Mouse (Mus musculus): ENCODE data around the gene Rps25. TPM values are rescaled to one million over a fixed set of nuclear protein-coding genes. Genes with fewer than 3 reads are reported as not detected.

The Rps25 gene
- polyA plus RNA-seq, 1 experiment: 1,393 TPM

DNA sequence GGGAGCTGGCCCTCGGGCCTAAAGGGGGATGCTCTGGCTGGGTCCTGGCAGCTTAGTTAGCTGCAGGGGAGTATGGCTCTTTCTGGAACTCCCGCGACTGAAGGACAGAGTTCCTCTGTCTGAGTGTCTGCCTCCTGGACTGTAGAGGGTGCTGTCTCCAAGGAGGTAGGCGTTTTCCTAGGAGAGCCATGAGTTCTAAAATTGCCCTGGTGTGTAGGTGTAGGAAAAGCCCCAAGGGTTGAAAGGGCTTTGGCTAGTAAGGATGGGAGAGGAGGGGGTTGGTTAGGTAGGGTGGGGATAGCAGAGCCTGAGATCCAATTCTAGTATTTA is 47.9 kb downstream of the Rps25 start, which contains the start of gene Upk2:
Gene Upk2, minus strand, starts transcription at position 86 of the 330 bp plus-strand sequence.
- no peak for DNase-seq (ENCODE audit: low spot score)

DNA sequence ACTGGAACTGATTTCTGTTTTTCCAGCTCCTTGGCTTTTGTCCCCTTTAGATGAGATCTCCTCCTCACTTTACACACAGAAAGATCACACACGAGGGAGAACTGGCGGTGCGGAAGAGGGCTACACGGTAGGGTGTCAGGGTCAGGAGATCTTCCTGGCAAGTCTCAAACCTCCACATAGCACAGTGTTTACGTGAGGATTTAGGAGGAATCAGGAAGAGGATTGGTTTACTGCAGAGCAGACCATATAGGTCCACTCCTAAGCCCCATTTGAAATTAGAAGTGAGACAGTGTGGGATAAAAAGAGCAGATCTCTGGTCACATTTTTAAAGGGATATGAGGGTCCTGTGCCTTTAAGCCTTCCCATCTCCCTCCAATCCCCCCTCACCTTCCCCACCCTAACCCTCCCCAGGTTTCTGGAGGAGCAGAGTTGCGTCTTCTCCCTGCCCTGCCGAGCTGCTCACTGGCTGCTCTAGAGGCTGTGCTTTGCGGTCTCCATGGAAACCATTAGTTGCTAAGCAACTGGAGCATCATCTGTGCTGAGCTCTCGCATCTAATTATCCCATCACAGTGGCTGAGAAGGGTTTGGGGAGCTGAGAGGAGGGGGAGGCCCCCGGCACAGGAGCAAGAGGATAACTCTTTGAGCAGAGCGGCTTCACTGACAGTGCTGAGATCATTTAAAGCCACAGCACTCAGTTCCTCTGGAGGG is 50.2 kb downstream of the Rps25 start:
- DNase-seq (ENCODE audit: low spot score): no peak

Other genes with a start within 250 kb of the Rps25 start
- gene Cbl, start 173.1 kb upstream of the Rps25 start, polyA plus RNA-seq (2012; rRNA removed): 14.9 and 16.0 TPM in 2 replicates
- not detected in 2 replicates for gene Ccdc153, start 166.5 kb upstream of the Rps25 start, polyA plus RNA-seq (2012; rRNA removed)
- gene Pdzd3, start 155.7 kb upstream of the Rps25 start, polyA plus RNA-seq (2012; rRNA removed): 0.21 and 0.24 TPM in 2 replicates
- 9.6 and 13.0 TPM in 2 replicates for gene Nlrx1, start 138.5 kb upstream of the Rps25 start, polyA plus RNA-seq (2012; rRNA removed)
- 7.6 and 8.9 TPM in 2 replicates for gene Abcg4, start 118.5 kb upstream of the Rps25 start, polyA plus RNA-seq (2012; rRNA removed)
- gene Hinfp, start 101.5 kb upstream of the Rps25 start, polyA plus RNA-seq (2012; rRNA removed): 20.2 and 22.7 TPM in 2 replicates
- gene C2cd2l, start 86.9 kb upstream of the Rps25 start, polyA plus RNA-seq (2012; rRNA removed): 30.5 and 31.4 TPM in 2 replicates
- gene Dpagt1, start 81.1 kb upstream of the Rps25 start, polyA plus RNA-seq (2012; rRNA removed): 24.7 and 25.8 TPM in 2 replicates
- 19.8 and 22.1 TPM in 2 replicates for gene H2afx, start 72.4 kb upstream of the Rps25 start, polyA plus RNA-seq (2012; rRNA removed)
- 34.4 and 40.7 TPM in 2 replicates for gene Hmbs, start 62.9 kb upstream of the Rps25 start, polyA plus RNA-seq (2012; rRNA removed)
- 22.0 and 26.8 TPM in 2 replicates for gene Vps11, start 45.5 kb upstream of the Rps25 start, polyA plus RNA-seq (2012; rRNA removed)
- gene Hyou1, start 27.6 kb upstream of the Rps25 start, polyA plus RNA-seq (2012; rRNA removed): 34.4 and 35.3 TPM in 2 replicates
- 20.0 and 22.2 TPM in 2 replicates for gene Slc37a4, start 10.3 kb upstream of the Rps25 start, polyA plus RNA-seq (2012; rRNA removed)
- 55.6 and 68.6 TPM in 2 replicates for gene Trappc4, start 461 bp downstream of the Rps25 start, polyA plus RNA-seq (2012; rRNA removed)
- gene Ccdc84, start 11.4 kb downstream of the Rps25 start, polyA plus RNA-seq (2012; rRNA removed): 33.7 and 47.1 TPM in 2 replicates
- 0.28 and 0.63 TPM in 2 replicates for gene Foxr1, start 34.0 kb downstream of the Rps25 start, polyA plus RNA-seq (2012; rRNA removed)
- gene Upk2, start 47.8 kb downstream of the Rps25 start, polyA plus RNA-seq (2012; rRNA removed): 788 and 1,023 TPM in 2 replicates
- 11.1 and 29.7 TPM in 2 replicates for gene Bcl9l, start 75.7 kb downstream of the Rps25 start, polyA plus RNA-seq (2012; rRNA removed)
- 0.11 and 0.16 TPM in 2 replicates for gene Cxcr5, start 154.7 kb downstream of the Rps25 start, polyA plus RNA-seq (2012; rRNA removed)
- 28.2 and 47.5 TPM in 2 replicates for gene Ddx6, start 197.8 kb downstream of the Rps25 start, polyA plus RNA-seq (2012; rRNA removed)

All from urinary bladder, adult 2 months (tissue).